Mouse (Mus musculus): ENCODE measurements around the gene Usp40. TPM values are rescaled to one million over a fixed set of nuclear protein-coding genes. Genes with fewer than 3 reads are reported as not detected.

Gene Usp40
- polyA plus RNA-seq, 1 experiment from 2014 or later, result 7.5 TPM

DNA sequence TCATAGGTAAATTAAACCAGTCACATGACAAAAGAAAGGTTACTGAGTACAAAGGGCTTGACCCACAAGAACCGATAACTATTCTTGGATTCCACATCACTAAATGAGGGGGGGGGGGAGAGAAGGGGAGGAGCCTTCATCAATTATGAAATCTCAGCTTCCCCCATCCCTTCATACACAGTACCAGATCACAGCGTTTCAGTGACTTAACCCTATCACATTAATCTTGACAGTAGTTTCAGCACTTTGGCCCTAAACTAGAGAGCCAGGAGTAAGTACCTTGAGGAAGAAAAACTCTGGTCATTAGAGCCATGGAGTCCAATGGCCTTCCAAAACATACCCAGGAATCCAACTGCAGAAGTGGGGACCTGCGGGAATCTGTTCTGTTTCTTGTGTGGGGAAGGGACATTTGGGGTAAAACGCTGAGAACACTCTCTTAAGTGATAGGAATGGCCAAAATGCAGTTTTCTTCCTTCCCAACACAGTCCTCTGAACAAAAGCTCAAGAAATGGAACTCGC is 600 bp downstream of the Usp40 start:
- H3K9ac ChIP-seq, result peak overlapping the region; percentile 86
- peak; percentile 54; the same call in 1 of the 2 replicates for ATAC-seq (ENCODE audit: low read depth)
- peak overlapping the region; percentile 67 for H3K27ac ChIP-seq
- 12% methylated on average over 5 of the region's 5 CpGs for WGBS (ENCODE audit: insufficient replicate concordance)
- no peaks in the 10 kb centered on the region for H3K9me3 ChIP-seq (replicated peaks)
- peaks cover 16% of the 10 kb centered on the region for H3K4me1 ChIP-seq (replicated peaks)
- peak overlapping the region; percentile 84 for H3K4me2 ChIP-seq
- no peak for DNase-seq
- H3K36me3 ChIP-seq, result peaks cover 6% of the 10 kb centered on the region; the same call in 1 of the 2 replicates
- no peaks in the 10 kb centered on the region for H3K27me3 ChIP-seq
- peak overlapping the region; percentile 75 for H3K4me3 ChIP-seq (replicated peaks)

DNA sequence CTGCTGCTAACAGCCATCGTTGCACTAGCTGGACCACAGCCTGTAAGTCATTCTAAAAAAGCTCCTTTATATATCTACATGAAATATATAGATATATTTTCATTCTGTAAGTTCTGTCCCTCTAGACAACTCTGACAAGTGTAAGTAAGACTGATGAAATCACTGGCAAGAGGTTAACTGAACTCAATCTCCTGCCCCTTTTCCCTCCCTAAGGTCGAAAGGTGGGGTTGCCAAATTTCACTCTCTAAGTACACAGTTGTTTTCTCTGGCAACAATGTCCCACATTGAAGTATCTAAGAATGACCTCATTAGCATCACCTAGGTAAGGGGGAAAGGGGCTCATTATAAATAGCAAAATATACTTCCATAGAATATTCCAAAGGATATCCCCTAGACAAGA is 15.6 kb downstream of the Usp40 start:
- Histone ChIP-seq H3K4me2 (no peak overlapping the region), H3K36me3 (peaks cover 47% of the 10 kb centered on the region), H3K27me3 (no peaks in the 10 kb centered on the region), H3K4me1 (replicated peaks) (no peaks in the 10 kb centered on the region), H3K9me3 (replicated peaks) (no peaks in the 10 kb centered on the region), H3K27ac (no peak overlapping the region), H3K9ac (no peak overlapping the region), H3K4me3 (replicated peaks) (no peak overlapping the region)
- DNase-seq (no peak), ATAC-seq (ENCODE audit: low read depth) (no peak)
- WGBS (ENCODE audit: insufficient replicate concordance), result 75% methylated on average over 2 of the region's 2 CpGs

DNA sequence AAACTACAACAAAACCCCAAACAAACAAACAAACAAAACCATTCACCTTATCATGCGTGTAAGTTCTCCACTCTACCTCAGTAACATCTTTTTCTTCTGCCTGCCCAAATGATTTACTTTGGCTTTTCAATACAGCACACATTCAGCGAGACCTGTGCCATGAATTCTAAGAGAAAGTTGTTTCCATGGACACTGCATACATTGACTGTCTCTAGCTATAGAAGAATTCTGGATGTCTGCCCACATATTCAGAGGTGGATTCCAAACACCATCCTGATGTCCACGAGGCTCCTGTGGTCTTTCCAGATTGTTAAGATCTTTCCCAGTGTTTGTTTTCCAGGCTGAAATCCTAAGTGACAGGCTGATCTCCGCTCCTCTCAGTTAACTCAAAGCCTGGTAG is 26.1 kb downstream of the Usp40 start:
- no peak for DNase-seq
- no peaks in the 10 kb centered on the region for H3K4me1 ChIP-seq (replicated peaks)
- no peak overlapping the region for H3K27ac ChIP-seq
- WGBS (ENCODE audit: insufficient replicate concordance), result 75% methylated on average over 4 of the region's 4 CpGs
- no peaks in the 10 kb centered on the region for H3K9me3 ChIP-seq (replicated peaks)
- no peak overlapping the region for H3K4me2 ChIP-seq
- no peaks in the 10 kb centered on the region for H3K27me3 ChIP-seq
- no peak for ATAC-seq (ENCODE audit: low read depth)
- H3K4me3 ChIP-seq (replicated peaks), result no peak overlapping the region
- no peak overlapping the region for H3K9ac ChIP-seq
- H3K36me3 ChIP-seq, result peaks cover 58% of the 10 kb centered on the region

DNA sequence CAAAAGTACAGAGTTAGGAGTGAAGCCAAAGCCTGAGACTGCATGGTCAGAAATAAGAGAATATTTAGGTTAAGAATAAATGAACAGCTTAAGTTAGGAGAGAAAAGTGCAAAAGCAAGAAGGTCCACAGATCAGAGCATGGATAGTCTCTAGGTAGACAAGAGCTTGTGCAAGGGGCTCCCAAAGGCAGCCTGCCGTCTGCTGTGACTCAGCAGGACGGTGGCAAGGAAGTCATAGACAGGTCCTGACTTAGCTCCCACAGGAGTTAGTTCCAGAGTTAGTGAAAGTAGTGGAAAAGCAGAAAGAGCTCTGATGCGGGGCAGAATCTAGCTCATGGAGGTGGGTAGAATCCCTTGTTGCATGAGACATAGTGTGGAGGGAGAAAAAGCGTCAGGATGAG is 38.0 kb downstream of the Usp40 start:
- ATAC-seq (ENCODE audit: low read depth) (peak; percentile 51; the same call in 1 of the 2 replicates), DNase-seq (no peak)
- no peak overlapping the region for H3K9ac ChIP-seq
- H3K4me3 ChIP-seq (replicated peaks), result no peak overlapping the region
- H3K4me1 ChIP-seq (replicated peaks), result peaks cover 9% of the 10 kb centered on the region
- 59% methylated on average over 4 of the region's 4 CpGs for WGBS (ENCODE audit: insufficient replicate concordance)
- peaks cover 21% of the 10 kb centered on the region for H3K36me3 ChIP-seq
- H3K27ac ChIP-seq, result no peak overlapping the region
- no peaks in the 10 kb centered on the region for H3K9me3 ChIP-seq (replicated peaks)
- H3K4me2 ChIP-seq, result no peak overlapping the region
- no peaks in the 10 kb centered on the region for H3K27me3 ChIP-seq

DNA sequence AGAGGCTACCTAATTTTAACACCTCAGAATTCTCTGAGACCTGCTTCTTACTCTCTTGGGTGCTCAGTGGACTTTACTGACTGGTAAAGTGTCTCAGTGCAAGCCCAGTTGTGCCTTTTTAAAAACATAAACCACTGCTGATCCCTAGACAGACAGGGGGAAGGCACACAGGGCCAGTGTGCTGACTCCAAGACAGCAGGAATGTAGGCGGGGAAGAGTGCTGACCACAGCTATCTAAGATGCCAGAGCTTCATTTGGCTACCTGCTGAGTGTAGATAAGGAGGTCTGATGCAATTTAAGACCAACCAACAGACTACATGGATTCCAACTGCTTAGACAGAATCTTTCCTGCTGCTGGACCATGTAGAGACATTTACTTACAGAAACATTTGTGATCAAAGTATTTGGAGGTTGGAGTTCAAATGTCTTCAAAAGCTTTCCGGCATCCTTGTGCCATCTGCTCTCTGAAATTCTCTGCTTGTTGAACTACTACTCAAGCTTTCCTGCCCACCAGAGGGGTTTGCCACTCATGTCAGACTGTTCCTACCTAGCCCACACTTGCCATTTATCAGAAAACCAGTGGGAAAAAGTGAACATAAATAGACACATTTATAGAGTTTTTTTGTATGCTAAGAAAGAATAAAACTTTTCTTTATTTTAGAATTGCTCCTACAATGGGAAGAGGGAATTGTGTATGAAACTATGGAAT is 46.7 kb downstream of the Usp40 start:
- H3K9ac ChIP-seq, result peak overlapping the region; percentile 74
- H3K4me1 ChIP-seq (replicated peaks), result peaks cover 37% of the 10 kb centered on the region
- H3K9me3 ChIP-seq (replicated peaks), result no peaks in the 10 kb centered on the region
- 0 out of 2 replicates have a peak overlapping the region, but pooled peaks have one; percentile 17 for H3K4me3 ChIP-seq (replicated peaks)
- H3K27ac ChIP-seq, result peak overlapping the region; percentile 96
- 14% methylated on average over 2 of the region's 2 CpGs for WGBS (ENCODE audit: insufficient replicate concordance)
- ATAC-seq (ENCODE audit: low read depth) (peak; percentile 99), DNase-seq (peak; percentile 90)
- peak overlapping the region; percentile 66 for H3K4me2 ChIP-seq
- no peaks in the 10 kb centered on the region for H3K27me3 ChIP-seq
- peaks cover 25% of the 10 kb centered on the region for H3K36me3 ChIP-seq

DNA sequence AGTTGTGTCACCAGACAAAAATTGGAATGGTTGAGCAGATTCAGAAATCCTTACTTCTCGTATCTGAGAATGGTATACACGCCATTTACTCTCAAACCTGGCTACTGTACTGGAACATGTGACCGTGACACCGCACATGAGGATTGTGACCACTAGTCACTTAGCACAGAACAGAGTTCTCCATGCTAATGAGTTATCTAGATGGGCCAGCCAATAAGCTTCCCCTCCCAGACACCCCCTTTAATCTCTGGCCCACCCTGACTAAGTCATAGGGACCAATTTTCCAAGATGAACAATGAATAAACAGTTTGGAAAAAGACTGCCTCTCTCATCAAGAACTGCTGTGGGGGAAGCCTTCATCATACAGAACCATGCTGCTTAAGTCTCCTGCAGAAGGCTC is 47.6 kb downstream of the Usp40 start:
- DNase-seq, result peak; percentile 35
- ATAC-seq (ENCODE audit: low read depth), result peak; percentile 49
- H3K4me2 ChIP-seq, result peak overlapping the region; percentile 66
- H3K9me3 ChIP-seq (replicated peaks), result no peaks in the 10 kb centered on the region
- peaks cover 37% of the 10 kb centered on the region for H3K4me1 ChIP-seq (replicated peaks)
- peaks cover 31% of the 10 kb centered on the region for H3K36me3 ChIP-seq
- H3K27me3 ChIP-seq, result no peaks in the 10 kb centered on the region
- H3K27ac ChIP-seq, result peak overlapping the region; percentile 96
- H3K9ac ChIP-seq, result peak overlapping the region; percentile 74
- no peak overlapping the region for H3K4me3 ChIP-seq (replicated peaks)
- 42% methylated on average over 4 of the region's 4 CpGs for WGBS (ENCODE audit: insufficient replicate concordance)

DNA sequence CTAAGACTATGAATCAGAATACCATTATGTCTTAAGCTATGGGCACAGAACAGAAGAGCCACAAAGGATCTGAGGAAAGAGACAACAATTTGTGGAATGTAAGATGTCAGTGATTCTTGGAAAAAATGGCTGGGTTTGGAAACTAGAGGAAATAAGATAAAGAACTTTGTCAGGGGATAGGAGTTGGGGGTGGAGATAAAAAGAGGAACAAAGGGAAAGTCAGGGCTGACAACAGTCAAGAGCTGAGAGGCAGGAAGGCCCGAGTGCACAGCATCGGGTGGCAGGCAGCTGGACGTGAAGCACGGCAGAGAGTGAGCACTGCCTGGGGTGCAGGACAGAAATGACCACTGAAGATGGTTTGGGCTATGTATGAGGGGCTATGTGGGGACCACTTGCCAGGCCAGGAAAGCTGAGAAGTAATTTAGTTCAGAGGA is 48.3 kb downstream of the Usp40 start:
- H3K9ac ChIP-seq, result peak overlapping the region; percentile 74

DNA sequence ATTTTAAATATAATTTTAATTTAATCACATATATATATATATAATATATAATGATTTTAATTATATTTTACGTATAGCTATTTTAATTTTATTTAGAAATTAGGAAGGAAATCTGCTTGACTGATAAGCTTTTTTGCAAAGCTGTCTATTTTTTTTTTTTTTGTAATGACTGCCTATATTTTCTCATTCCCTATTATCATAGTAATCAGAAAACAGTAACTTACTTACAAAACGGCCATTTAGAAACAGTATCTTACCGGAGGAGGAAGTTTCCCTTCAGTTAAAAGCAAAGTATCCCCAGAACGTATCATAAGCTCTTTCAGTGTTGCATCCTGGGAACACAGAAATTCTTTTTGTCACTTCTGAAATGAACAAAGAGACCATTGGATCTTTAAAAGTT is 48.8 kb downstream of the Usp40 start:
- ATAC-seq (ENCODE audit: low read depth), result no peak
- Histone ChIP-seq H3K36me3 (peaks cover 35% of the 10 kb centered on the region), H3K27ac (peak overlapping the region; percentile 96), H3K4me3 (replicated peaks) (no peak overlapping the region), H3K9ac (0 out of 2 replicates have a peak overlapping the region, but pooled peaks have one; percentile 74), H3K4me2 (no peak overlapping the region), H3K4me1 (replicated peaks) (peaks cover 37% of the 10 kb centered on the region), H3K27me3 (no peaks in the 10 kb centered on the region), H3K9me3 (replicated peaks) (no peaks in the 10 kb centered on the region)
- DNase-seq, result no peak
- 14% methylated on average over 4 of the region's 4 CpGs for WGBS (ENCODE audit: insufficient replicate concordance)

More for the DNA sequence above, 48.3 kb downstream of the Usp40 start:
- DNase-seq, result no peak
- no peaks in the 10 kb centered on the region for H3K27me3 ChIP-seq
- peaks cover 37% of the 10 kb centered on the region for H3K4me1 ChIP-seq (replicated peaks)
- H3K36me3 ChIP-seq, result peaks cover 37% of the 10 kb centered on the region
- 9% methylated on average over 4 of the region's 4 CpGs for WGBS (ENCODE audit: insufficient replicate concordance)
- ATAC-seq (ENCODE audit: low read depth), result no peak
- H3K9me3 ChIP-seq (replicated peaks), result no peaks in the 10 kb centered on the region
- H3K27ac ChIP-seq, result peak overlapping the region; percentile 96
- no peak overlapping the region for H3K4me3 ChIP-seq (replicated peaks)
- H3K4me2 ChIP-seq, result peak overlapping the region; percentile 35

DNA sequence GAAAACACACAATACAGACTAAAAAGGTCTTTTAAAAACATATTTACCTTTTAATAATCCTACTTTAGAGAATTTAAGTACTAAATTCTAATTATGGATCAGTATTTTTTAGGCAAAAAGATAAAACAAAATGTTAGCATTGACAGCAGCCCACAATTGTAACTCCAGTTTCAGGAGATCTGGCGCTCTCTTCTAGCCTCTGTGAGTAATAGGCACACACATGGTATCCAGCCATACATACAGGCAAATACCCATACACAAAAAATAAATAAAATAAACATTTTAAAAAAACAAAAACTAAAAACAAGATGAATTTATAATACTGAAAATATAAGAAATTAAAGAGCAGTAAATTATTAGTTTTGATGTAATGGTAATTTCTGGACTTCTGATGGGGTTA is 49.4 kb downstream of the Usp40 start:
- ATAC-seq (ENCODE audit: low read depth), result no peak
- Histone ChIP-seq H3K27me3 (no peaks in the 10 kb centered on the region), H3K4me3 (replicated peaks) (no peak overlapping the region), H3K4me1 (replicated peaks) (peaks cover 37% of the 10 kb centered on the region), H3K9ac (no peak overlapping the region), H3K27ac (peak overlapping the region; percentile 36), H3K9me3 (replicated peaks) (no peaks in the 10 kb centered on the region), H3K36me3 (peaks cover 29% of the 10 kb centered on the region), H3K4me2 (no peak overlapping the region)
- 92% methylated on average over 1 of the region's 1 CpGs for WGBS (ENCODE audit: insufficient replicate concordance)
- DNase-seq, result no peak

DNA sequence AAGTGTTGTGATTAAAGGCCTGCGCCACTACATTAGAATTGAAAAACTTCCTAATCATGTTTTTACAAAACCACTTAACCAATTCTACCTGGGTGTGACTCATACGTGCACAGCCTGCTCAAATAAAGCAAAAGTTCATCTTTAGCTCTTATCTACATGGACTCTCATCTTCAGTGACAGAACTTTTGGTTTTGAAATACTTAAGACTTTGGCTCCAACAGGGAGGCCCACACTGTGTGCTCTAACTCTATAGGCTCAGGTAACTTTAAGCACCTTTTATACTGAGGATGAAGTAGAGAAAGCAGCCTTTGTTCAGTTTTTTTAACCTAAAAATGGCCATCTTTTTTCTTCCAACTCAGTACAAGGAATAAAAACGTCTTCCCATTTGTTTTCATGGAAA is 55.3 kb downstream of the Usp40 start:
- 49% methylated on average over 3 of the region's 3 CpGs for WGBS (ENCODE audit: insufficient replicate concordance)
- H3K9me3 ChIP-seq (replicated peaks), result no peaks in the 10 kb centered on the region
- no peak overlapping the region for H3K4me3 ChIP-seq (replicated peaks)
- peak overlapping the region; percentile 35; the same call in 1 of the 2 replicates for H3K27ac ChIP-seq
- 0 out of 2 replicates have a peak, but pooled peaks cover under 1% of the 10 kb centered on the region for H3K4me1 ChIP-seq (replicated peaks)
- H3K9ac ChIP-seq, result no peak overlapping the region
- H3K27me3 ChIP-seq, result no peaks in the 10 kb centered on the region
- DNase-seq, result no peak
- ATAC-seq (ENCODE audit: low read depth), result no peak
- H3K4me2 ChIP-seq, result no peak overlapping the region
- H3K36me3 ChIP-seq, result peaks cover 73% of the 10 kb centered on the region

DNA sequence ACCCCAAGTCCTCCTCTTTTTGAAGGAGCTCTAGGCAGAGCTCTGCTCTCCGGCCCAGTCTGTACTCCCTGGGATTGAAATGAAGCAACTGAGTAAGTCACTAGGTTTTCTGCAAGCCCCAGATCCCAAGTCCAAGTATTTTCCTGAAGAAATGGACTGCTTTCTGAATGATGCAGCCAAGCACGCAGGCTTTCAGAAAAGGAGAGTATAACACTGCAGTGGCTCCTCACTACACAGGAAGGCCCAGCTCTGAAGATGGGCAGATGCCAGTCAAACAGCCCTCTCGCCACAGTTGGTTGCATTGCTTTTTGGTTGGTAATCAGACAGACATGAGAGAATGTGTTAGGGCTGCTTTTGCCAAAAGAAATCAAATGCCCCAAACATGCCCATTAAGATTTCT is 56.7 kb downstream of the Usp40 start:
- no peak for ATAC-seq (ENCODE audit: low read depth)
- Histone ChIP-seq H3K27me3 (no peaks in the 10 kb centered on the region), H3K9ac (no peak overlapping the region), H3K9me3 (replicated peaks) (no peaks in the 10 kb centered on the region), H3K4me1 (replicated peaks) (0 out of 2 replicates have a peak, but pooled peaks cover 7% of the 10 kb centered on the region), H3K27ac (no peak overlapping the region), H3K4me3 (replicated peaks) (no peak overlapping the region), H3K36me3 (peaks cover 79% of the 10 kb centered on the region), H3K4me2 (no peak overlapping the region)
- WGBS (ENCODE audit: insufficient replicate concordance), result 83% methylated on average over 3 of the region's 3 CpGs
- DNase-seq, result no peak
